Mouse (Mus musculus): ENCODE data around the gene Jmjd1c. TPM values are rescaled to one million over a fixed set of nuclear protein-coding genes. Genes with fewer than 3 reads are reported as not detected.
A peak's percentile ranks its signal among the peaks of the same experiment; 100 is the strongest.

Gene Jmjd1c
- polyA plus RNA-seq, 1 experiment from 2014 or later, result 15.0 TPM

DNA sequence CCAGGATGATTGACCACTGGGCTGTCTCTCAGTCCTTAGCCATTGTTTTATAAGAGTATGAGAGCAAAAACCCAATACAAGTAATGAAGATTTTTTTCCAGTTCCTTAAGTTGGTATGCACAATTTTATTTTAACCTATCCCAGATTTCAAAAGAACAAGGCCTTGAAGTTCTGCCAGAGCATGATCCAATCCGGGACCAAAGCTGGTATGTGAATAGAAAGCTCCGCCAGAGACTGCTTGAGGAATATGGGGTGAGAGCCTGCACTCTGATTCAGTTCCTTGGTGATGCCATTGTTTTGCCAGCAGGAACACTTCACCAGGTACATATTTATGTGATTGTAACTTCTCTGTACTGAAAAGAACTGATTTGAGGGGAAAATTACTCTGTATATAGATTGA lies 153.6 kb downstream of the Jmjd1c start:
- DNase-seq (no peak), ATAC-seq (no peak)
- no peaks in the 10 kb centered on the region for H3K4me1 ChIP-seq (ENCODE audit: insufficient read depth)
- no peak overlapping the region for H3K4me2 ChIP-seq (ENCODE audit: low read depth, low read length)
- TF ChIP-seq CTCF (IDR thresholded peaks at IDR 0.05; ENCODE audit: low read depth), result no peak
- no peak for TF ChIP-seq EP300 (IDR thresholded peaks at IDR 0.05; ENCODE audit: low read depth)
- no peak overlapping the region for H3K4me3 ChIP-seq (ENCODE audit: low read depth, low read length)
- no peaks in the 10 kb centered on the region for H3K27me3 ChIP-seq (ENCODE audit: insufficient read depth, low read length)
- H3K9ac ChIP-seq (replicated peaks), result no peak overlapping the region
- no peaks in the 10 kb centered on the region for H3K9me3 ChIP-seq (ENCODE audit: low read length)
- no peak overlapping the region for H3K27ac ChIP-seq (ENCODE audit: low read depth)
- H3K36me3 ChIP-seq (replicated peaks; ENCODE audit: insufficient read depth, low read length), result peaks cover 64% of the 10 kb centered on the region
- whole genome bisulfite sequencing (ENCODE audit: insufficient replicate concordance), result 86% methylated on average over 2 of the region's 2 CpGs

DNA sequence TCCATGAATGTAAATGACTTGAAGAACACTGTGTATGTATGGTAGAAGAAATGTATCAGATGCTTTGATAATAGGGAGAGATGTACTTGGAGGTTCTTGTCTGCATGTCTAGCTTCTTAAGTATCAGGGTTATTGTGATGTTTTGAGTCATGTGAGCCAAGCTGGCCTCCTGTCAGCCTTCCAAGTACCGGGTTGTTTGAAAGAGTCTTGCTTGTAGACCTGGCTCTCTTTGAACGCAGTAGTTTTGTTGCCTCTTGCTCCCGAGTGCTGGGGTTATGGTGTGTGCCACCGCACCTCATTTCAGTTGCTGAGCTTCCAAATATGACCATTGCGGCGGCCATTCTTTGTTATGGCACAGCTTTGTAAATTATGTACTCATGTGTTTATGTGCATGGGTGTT lies 154.9 kb downstream of the Jmjd1c start:
- no peaks in the 10 kb centered on the region for H3K4me1 ChIP-seq (ENCODE audit: insufficient read depth)
- DNase-seq (no peak), ATAC-seq (no peak)
- TF ChIP-seq CTCF (IDR thresholded peaks at IDR 0.05; ENCODE audit: low read depth) (no peak), EP300 (IDR thresholded peaks at IDR 0.05; ENCODE audit: low read depth) (no peak)
- H3K27ac ChIP-seq (ENCODE audit: low read depth), result no peak overlapping the region
- no peak overlapping the region for H3K9ac ChIP-seq (replicated peaks)
- no peak overlapping the region for H3K4me3 ChIP-seq (ENCODE audit: low read depth, low read length)
- peaks cover 67% of the 10 kb centered on the region for H3K36me3 ChIP-seq (replicated peaks; ENCODE audit: insufficient read depth, low read length)
- no peaks in the 10 kb centered on the region for H3K9me3 ChIP-seq (ENCODE audit: low read length)
- H3K27me3 ChIP-seq (ENCODE audit: insufficient read depth, low read length), result no peaks in the 10 kb centered on the region
- WGBS (ENCODE audit: insufficient replicate concordance), result 90% methylated on average over 6 of the region's 6 CpGs
- no peak overlapping the region for H3K4me2 ChIP-seq (ENCODE audit: low read depth, low read length)

DNA sequence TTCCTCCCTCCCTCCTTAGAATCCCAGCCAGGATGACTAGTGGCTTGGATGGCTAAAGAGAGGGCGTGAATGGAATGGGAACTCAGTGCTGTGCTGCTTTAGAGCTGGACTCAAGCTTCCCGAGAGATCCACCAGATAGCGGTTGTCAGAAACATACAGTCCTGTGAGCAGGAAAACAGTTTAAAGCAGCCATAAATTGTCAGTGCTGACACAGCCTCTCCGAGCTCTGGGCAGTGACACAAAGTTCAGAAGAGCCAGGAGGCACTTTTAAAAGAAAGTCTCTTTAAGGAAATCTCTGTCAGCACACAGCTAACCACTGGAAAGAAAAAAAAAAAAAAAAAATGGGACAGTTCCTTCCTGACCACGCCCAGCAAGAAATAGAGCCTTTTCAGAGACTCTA lies 156.4 kb downstream of the Jmjd1c start:
- ATAC-seq, result no peak
- no peaks in the 10 kb centered on the region for H3K9me3 ChIP-seq (ENCODE audit: low read length)
- no peak overlapping the region for H3K4me2 ChIP-seq (ENCODE audit: low read depth, low read length)
- 66% methylated on average over 5 of the region's 5 CpGs for WGBS (ENCODE audit: insufficient replicate concordance)
- DNase-seq, result no peak
- no peak overlapping the region for H3K9ac ChIP-seq (replicated peaks)
- peaks cover 69% of the 10 kb centered on the region for H3K36me3 ChIP-seq (replicated peaks; ENCODE audit: insufficient read depth, low read length)
- no peaks in the 10 kb centered on the region for H3K27me3 ChIP-seq (ENCODE audit: insufficient read depth, low read length)
- H3K4me3 ChIP-seq (ENCODE audit: low read depth, low read length), result no peak overlapping the region
- H3K4me1 ChIP-seq (ENCODE audit: insufficient read depth), result no peaks in the 10 kb centered on the region
- H3K27ac ChIP-seq (ENCODE audit: low read depth), result no peak overlapping the region
- TF ChIP-seq CTCF (IDR thresholded peaks at IDR 0.05; ENCODE audit: low read depth) (no peak), EP300 (IDR thresholded peaks at IDR 0.05; ENCODE audit: low read depth) (no peak)

DNA sequence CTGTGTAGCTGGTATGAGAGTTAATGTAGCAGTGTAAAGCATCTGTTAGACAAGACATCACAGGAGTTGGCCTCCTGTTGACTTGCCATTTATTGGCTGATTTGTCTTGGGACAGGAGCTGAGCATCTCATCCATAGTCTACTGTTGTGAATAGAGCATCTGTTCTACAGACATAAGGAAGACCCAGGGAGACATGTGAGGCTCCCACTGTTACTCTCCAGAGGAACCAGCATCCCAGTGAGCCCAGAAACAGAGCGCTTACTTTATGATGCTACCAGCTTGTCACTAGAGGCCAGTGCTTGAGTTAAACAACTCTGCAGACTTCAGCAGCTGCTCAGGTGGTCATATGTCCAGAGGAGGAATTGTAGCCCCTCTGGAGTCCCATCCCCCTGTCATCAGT lies 157.2 kb downstream of the Jmjd1c start:
- Histone ChIP-seq H3K9ac (replicated peaks) (no peak overlapping the region), H3K27me3 (ENCODE audit: insufficient read depth, low read length) (no peaks in the 10 kb centered on the region), H3K9me3 (ENCODE audit: low read length) (no peaks in the 10 kb centered on the region), H3K4me2 (ENCODE audit: low read depth, low read length) (no peak overlapping the region), H3K4me3 (ENCODE audit: low read depth, low read length) (no peak overlapping the region), H3K27ac (ENCODE audit: low read depth) (no peak overlapping the region), H3K36me3 (replicated peaks; ENCODE audit: insufficient read depth, low read length) (peaks cover 68% of the 10 kb centered on the region), H3K4me1 (ENCODE audit: insufficient read depth) (no peaks in the 10 kb centered on the region)
- WGBS (ENCODE audit: insufficient replicate concordance), result 75% methylated on average over 1 of the region's 1 CpGs
- TF ChIP-seq EP300 (IDR thresholded peaks at IDR 0.05; ENCODE audit: low read depth) (no peak), CTCF (IDR thresholded peaks at IDR 0.05; ENCODE audit: low read depth) (no peak)
- DNase-seq (no peak), ATAC-seq (no peak)

DNA sequence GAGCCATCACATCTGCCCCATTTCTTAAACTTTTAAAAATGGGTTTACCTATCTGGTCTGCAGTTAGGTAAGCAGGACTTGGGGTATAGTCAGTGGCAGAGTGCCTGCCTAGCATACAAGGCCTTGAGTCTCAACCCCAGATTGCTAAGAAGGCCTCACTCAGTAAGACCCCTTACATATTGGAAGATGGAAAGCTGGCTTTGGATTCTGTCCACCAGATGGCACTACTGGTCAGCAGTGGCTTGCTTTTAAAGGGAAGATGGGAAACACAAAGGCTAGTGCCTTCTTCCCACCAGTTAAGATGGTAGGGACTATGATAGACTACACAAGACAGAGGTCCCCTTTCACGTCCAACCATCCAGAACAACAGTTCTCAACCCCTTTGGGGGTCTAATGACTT lies 168.9 kb downstream of the Jmjd1c start:
- no peak for TF ChIP-seq EP300 (IDR thresholded peaks at IDR 0.05; ENCODE audit: low read depth)
- TF ChIP-seq CTCF (IDR thresholded peaks at IDR 0.05; ENCODE audit: low read depth), result peak; percentile 83
- Histone ChIP-seq H3K27me3 (ENCODE audit: insufficient read depth, low read length) (no peaks in the 10 kb centered on the region), H3K4me1 (ENCODE audit: insufficient read depth) (no peaks in the 10 kb centered on the region), H3K9ac (replicated peaks) (no peak overlapping the region), H3K9me3 (ENCODE audit: low read length) (no peaks in the 10 kb centered on the region), H3K36me3 (replicated peaks; ENCODE audit: insufficient read depth, low read length) (peaks cover 25% of the 10 kb centered on the region), H3K4me2 (ENCODE audit: low read depth, low read length) (no peak overlapping the region), H3K27ac (ENCODE audit: low read depth) (no peak overlapping the region), H3K4me3 (ENCODE audit: low read depth, low read length) (no peak overlapping the region)
- DNase-seq (peak; percentile 42), ATAC-seq (no peak; the same call in 1 of the 2 replicates)
- 62% methylated on average over 1 of the region's 1 CpGs for WGBS (ENCODE audit: insufficient replicate concordance)

DNA sequence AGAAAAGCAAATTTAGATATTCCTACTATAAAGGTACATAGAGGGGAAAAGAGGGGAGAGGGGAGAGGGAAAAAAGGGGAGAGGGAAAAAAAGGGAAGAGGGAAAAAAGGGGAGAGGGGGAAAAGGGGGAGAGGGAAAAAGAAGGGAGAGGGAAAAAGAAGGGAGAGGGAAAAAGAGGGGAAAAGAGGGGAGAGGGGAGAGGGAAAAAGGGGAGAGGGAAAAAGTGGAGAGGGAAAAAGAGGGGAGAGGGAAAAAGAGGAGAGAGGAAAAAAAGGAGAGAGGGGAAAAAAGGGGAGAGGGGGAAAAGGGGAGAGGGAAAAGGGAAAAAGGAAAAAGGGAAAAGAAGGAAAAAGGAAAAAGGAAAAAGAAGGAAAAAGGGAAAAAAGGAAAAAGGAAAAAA lies 180.0 kb downstream of the Jmjd1c start:
- Histone ChIP-seq H3K27me3 (ENCODE audit: insufficient read depth, low read length) (no peaks in the 10 kb centered on the region), H3K4me1 (ENCODE audit: insufficient read depth) (no peaks in the 10 kb centered on the region), H3K4me3 (ENCODE audit: low read depth, low read length) (no peak overlapping the region), H3K36me3 (replicated peaks; ENCODE audit: insufficient read depth, low read length) (peaks cover 26% of the 10 kb centered on the region), H3K9ac (replicated peaks) (no peak overlapping the region), H3K4me2 (ENCODE audit: low read depth, low read length) (no peak overlapping the region), H3K27ac (ENCODE audit: low read depth) (no peak overlapping the region), H3K9me3 (ENCODE audit: low read length) (no peaks in the 10 kb centered on the region)
- DNase-seq (no peak), ATAC-seq (no peak)
- no peak for TF ChIP-seq CTCF (IDR thresholded peaks at IDR 0.05; ENCODE audit: low read depth)
- no peak for TF ChIP-seq EP300 (IDR thresholded peaks at IDR 0.05; ENCODE audit: low read depth)

DNA sequence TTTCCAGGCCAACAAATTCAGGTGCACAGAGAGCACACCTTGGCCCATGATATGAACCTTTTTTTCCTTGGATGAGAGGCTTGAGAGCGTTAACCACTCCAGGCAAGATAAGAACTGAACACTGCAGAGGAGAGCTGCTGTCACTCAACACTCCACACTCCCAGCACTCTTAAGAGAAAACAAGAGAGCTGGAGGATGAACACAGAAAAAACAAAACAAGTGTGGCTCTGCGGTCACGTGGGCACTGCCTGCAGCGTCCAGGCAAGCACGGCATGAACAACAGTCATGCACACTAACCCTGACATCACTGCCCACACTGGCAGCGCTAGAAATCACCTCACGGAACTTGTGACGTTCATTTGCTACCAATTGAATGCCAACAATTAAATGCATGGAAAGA lies 185.9 kb downstream of the Jmjd1c start:
- no peak overlapping the region for H3K4me2 ChIP-seq (ENCODE audit: low read depth, low read length)
- no peaks in the 10 kb centered on the region for H3K27me3 ChIP-seq (ENCODE audit: insufficient read depth, low read length)
- no peak overlapping the region for H3K27ac ChIP-seq (ENCODE audit: low read depth)
- H3K9me3 ChIP-seq (ENCODE audit: low read length), result no peaks in the 10 kb centered on the region
- no peak for ATAC-seq
- no peak overlapping the region for H3K9ac ChIP-seq (replicated peaks)
- H3K36me3 ChIP-seq (replicated peaks; ENCODE audit: insufficient read depth, low read length), result no peaks in the 10 kb centered on the region
- H3K4me3 ChIP-seq (ENCODE audit: low read depth, low read length), result no peak overlapping the region
- no peak for DNase-seq
- 63% methylated on average over 8 of the region's 8 CpGs for WGBS (ENCODE audit: insufficient replicate concordance)
- no peak for TF ChIP-seq CTCF (IDR thresholded peaks at IDR 0.05; ENCODE audit: low read depth)
- TF ChIP-seq EP300 (IDR thresholded peaks at IDR 0.05; ENCODE audit: low read depth), result no peak
- peaks cover 28% of the 10 kb centered on the region for H3K4me1 ChIP-seq (ENCODE audit: insufficient read depth)

Data from liver, postnatal 0 days (tissue).